Mouse (Mus musculus) frontal cortex, postnatal 36 days (tissue): ENCODE results near the gene Bms1.
A peak's percentile ranks its signal among the peaks of the same experiment; 100 is the strongest.

Experiments
- DNase-seq, 2 experiments: peaks; one replicate each; pipeline ENCODE4 v3.0.0; 2022; ENCODE audit warnings: low spot score in 2 of 2

The Bms1 gene

DNA sequence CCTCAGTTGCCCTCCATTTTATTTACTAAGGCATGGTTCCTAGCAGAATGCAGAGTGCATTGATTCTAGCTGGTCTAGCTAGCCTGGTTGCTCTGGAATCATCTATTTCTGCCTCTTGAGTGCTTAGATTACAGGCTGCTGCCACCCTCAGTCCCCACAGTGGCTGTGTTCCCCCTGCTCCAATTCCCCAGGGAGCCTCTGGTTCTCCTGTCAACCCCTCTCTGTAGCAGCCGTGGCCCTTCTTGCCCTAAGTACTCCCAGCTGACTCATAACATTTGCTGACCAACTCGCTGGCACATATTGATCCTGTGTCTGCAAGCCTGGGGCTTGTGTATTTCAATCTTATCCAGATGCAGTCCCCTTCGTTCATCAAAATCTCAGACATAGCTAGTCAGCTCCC lies 53.1 kb downstream of the Bms1 start:
- no peak for DNase-seq

DNA sequence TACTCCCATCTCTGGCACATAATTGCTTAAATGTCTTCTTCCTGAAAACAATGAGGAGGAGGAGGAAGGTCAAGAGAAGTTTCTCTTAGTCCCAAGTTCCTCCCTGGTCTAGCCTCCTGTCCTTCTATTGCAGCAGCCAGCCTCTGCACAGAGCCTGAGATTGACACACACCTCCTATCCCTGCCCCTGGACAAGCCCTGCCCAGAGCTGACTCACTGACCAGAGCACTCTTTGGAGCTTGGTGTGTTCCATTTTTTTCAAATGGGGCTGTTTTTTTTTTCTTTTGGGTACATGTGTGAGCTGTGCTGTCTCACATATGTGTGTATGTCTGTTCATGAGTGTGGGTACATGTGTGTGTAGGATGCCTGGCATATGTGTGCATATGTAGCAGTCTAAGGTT lies 53.5 kb downstream of the Bms1 start:
- no peak for DNase-seq

DNA sequence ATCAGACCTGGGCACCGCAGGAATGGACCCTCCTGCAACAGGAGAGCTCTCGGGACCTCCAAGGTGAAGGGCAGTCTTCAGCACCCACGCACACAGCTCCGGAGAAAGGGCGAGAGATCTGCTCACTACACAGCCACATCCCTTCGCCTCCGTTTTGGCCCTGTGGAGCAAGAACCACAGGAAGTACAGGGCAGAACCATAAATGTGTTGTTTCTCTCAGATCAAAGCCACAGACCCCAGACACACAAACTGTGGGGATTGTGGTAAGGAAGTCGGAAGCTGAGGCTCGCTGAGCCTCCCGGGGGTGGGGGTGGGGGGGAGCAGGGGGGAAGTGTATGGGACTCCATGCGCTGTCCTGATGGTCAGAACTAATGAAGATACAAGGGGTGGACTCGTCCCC lies 68.9 kb downstream of the Bms1 start:
- DNase-seq, result no peak

DNA sequence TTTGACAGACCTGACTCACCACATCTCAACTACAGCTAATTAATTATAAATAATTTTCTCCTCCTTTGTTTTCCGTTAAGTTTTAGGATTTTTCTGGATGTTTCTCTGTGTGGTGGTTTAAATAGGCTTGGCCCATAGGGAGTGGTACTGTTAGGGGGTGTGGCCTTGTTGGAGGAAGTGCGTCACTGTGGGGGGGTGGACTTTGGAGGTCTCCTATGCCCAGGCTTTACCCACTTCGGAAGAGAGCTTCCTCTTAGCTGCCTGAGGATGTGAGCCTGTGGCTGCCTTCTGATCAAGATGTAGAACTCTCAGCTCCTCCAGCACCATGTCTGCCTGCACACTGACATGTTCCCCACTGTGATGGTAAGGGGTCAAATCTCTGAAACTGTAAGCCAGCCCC lies 71.1 kb downstream of the Bms1 start:
- no peak for DNase-seq

DNA sequence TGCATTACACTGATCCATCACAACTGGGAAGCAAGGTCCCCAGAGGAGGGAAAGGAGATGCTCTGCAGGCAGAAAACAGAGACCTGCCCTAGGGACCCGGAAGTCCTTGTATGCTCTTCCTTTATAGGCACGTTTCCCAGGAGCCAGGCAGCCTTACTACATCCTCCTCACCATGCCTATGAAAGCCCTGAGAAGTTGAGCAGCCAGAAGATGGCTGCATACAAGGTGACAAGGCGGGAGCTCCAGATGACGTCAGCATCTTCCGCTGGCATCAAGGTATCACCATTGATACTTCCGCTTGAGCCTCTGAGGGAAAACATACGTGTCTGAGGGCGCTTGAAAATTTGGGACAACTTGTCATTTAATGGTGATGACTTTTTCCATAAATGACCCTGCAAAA lies 72.0 kb downstream of the Bms1 start:
- DNase-seq, result no peak

DNA sequence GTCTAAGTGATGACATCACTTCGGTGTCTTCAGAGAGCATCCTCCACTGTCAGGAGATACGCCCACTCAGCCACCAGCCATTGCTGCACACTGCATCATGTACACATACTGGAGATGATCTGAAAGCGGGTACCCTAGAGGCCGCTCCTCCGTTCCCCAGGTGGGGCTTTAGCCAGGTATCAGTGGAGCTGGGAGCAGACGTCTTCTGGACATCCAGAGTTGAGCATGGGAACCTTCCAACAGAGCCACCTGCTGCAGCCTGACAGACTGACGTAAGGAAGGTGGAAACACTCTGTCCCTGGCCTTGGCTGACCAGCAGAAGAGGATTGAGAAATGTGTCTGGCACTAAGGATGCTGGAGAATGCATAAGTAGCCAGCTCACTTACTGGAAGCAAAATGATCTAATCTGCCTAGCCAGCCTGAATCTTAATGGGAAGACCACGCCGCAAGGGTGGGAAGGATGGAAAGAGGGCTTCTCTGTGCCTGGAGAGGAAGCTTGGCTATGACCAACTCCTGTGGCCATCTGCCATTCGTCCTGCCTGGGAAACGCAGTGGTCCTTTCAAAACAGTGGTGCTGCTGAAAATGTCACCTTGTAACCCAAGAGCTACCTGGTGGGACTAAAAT lies 77.3 kb downstream of the Bms1 start:
- no peak for DNase-seq

DNA sequence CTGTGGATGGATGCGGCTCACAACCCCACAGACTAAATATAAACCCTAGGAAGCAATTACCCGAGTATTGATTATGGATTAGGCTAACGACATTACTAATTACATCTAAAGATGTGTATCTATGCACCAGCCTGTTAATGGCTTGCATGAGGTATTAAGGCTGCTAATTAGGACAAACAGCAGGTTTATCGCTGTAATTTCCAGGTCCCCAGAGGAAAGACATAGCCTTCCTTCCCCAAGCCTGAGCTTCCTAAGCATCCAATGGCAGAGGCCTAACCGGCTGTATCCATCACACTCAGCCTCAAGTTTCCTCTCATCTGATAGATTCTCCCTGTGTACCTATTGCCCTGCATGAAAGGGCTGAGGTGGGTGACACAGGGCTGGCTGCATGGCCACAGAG lies 81.6 kb downstream of the Bms1 start:
- no peak for DNase-seq

DNA sequence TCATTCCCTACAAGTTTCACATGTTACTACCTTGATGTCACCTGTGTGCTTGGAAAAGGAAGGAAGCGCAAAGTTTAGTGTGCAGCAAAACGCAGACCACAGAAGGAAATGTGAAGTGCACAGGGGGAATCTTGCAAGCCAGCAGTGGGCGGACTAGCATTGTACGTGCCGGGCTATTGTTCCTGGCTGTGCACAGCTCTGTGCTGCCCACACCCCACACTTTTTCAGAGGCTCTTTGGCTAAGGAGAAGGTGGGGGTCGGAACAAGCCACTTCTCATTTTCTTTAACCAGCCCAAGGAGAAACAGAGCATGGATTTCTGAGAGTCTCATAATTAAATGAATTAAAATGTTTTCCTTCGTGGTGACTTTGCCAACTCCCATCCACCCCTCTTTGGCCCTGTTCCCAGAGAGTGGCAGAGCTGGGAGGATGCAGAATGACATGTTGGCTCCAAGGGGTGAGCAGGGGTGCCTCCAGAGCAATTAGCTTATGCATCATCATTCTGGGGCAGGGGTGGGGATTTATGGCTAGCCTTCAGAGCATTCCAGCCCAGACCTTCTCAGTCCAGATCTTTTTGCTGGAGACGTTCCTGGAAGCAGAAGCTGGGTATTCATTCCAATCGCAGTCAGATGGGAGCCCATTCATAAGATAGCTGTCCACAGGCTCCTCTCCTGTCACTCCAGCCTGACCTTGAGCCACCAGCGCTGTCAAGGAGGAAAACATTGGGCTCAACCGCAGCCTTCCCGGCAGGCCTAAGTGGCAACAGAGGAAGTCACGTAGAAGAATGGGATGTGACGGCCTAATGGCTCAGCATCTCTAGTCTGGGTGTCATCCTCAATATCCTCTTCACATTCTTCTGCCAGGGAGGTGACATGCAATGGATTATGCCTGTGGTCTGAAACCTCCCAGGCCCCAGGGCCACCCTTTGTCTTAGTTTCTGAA lies 82.5 kb downstream of the Bms1 start:
- DNase-seq, result peak in 1 of 2 experiments; percentile 4

DNA sequence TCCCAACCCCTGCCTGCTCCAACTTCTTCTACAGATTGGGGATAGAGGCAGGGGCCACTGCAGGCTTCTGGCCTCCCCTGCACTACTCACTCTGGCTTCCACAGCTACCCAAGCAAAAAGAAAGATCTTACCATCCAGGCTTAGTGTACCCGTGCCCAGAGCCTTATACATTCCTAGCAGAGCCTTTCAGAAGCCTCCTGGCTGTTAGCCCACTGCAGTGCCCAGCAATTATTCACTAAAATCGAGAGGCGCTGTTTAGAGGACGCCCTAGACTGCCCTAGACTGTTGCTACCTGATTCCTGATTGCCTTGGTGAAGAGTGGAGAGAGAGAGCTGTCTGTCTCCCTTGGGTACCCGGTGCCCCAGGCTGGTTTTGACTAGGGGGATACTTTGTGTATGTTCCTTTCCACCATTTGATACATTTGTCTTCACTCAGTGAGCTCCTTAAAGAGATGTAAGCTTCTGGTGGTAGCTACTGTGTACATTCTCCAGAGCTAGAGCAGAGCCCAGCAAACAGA lies 83.3 kb downstream of the Bms1 start:
- DNase-seq, result no peak

DNA sequence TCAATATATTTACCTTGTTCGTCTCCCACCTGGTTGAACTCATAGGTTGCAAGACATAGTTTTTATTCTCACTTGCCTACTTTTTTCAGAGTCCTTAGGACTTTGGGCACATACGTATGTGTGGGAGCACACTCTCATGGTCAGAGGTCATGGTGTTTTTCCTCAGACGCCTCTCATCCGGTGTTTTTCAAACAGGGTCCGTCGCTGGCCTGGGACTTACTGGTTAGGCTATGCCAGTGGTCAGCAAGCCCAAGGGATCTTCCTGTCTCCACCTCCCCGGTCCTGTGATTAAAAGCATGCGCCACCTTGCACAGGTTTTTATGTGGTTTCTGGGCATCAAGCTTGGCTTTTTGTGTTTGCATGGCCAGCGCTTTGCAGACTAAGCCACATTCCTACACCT lies 85.4 kb downstream of the Bms1 start:
- DNase-seq, result no peak
